Mouse (Mus musculus) intestine, embryonic 14.5 days (tissue): ENCODE data around the gene Rbp7. TPM values are rescaled to one million over a fixed set of nuclear protein-coding genes. Genes with fewer than 3 reads are reported as not detected.
A peak's percentile ranks its signal among the peaks of the same experiment; 100 is the strongest.

Experiments
- ATAC-seq: fragments of 200-750 bp; cut with Nextera tagmentation; replicated peaks from 2 replicates; pipeline ENCODE4 v1.8.0; 2017; ENCODE audit warnings: low read depth, moderate number of reproducible peaks, moderate TSS enrichment, moderate library complexity; ENCODE audit not compliant: low FRiP score, low TSS enrichment
- DNase-seq: peaks from one replicate; pipeline ENCODE4 v3.0.0-alpha.2; 2018; ENCODE audit warnings: low spot score
- H3K27ac ChIP-seq: fragments of 300-500 bp; sonication (generic); 2 replicates; pipeline ENCODE4 v1.5.1; 2014; ENCODE audit warnings: low read depth, mild to moderate bottlenecking, control low read depth
- H3K27me3 ChIP-seq: fragments of 300-500 bp; sonication (generic); replicated peaks from 2 replicates; pipeline ENCODE4 v1.6.1; 2014; ENCODE audit warnings: low read length, control low read depth; ENCODE audit not compliant: control insufficient read depth, insufficient read depth
- H3K36me3 ChIP-seq: fragments of 300-500 bp; sonication (generic); 2 replicates; pipeline ENCODE4 v1.6.1; 2014; ENCODE audit warnings: low read length, control low read depth; ENCODE audit not compliant: control insufficient read depth, insufficient read depth
- H3K4me1 ChIP-seq: fragments of 300-500 bp; sonication (generic); replicated peaks from 2 replicates; pipeline ENCODE4 v1.6.1; 2014; ENCODE audit warnings: low read length, control low read depth, mixed read lengths; ENCODE audit not compliant: control insufficient read depth, insufficient read depth
- H3K4me2 ChIP-seq: fragments of 300-500 bp; sonication (generic); 2 replicates; pipeline ENCODE4 v1.6.1; 2014; ENCODE audit warnings: low read length
- H3K4me3 ChIP-seq: fragments of 300-500 bp; sonication (generic); 2 replicates; pipeline ENCODE4 v1.5.1; 2014; ENCODE audit warnings: low read depth, low read length, control low read depth, mixed read lengths
- H3K9ac ChIP-seq: fragments of 300-500 bp; sonication (generic); 2 replicates; pipeline ENCODE4 v1.6.1; 2014; ENCODE audit warnings: mild to moderate bottlenecking, low read length
- H3K9me3 ChIP-seq: fragments of 300-500 bp; sonication (generic); 2 replicates; pipeline ENCODE4 v1.6.1; 2016; ENCODE audit warnings: low read length, control low read depth; ENCODE audit not compliant: control insufficient read depth
- WGBS: fragments of 180-500 bp; shearing (Covaris S2); extraction: QIAGEN DNeasy Blood & Tissue Kit; methylation state at CpG from one replicate; pipeline ENCODE4 v1.1.7; 2014; 5-methylcytosine and 5-hydroxymethylcytosine counted together
- polyA plus RNA-seq: library from polyadenylated mRNA; unstranded; fragments of >200 nt; fragmentation: Nextera tagmentation; extraction: Ambion mirVana; gene quantifications from 2 replicates; pipeline ENCODE4 v1.2.1, GENCODE M21; 2014

Gene Rbp7
- polyA plus RNA-seq, 1 experiment from 2014 or later: 1.5 TPM

GRCm38 (mm10) chr4:149407461-149407860 is 47.3 kb downstream of the Rbp7 start:
- Histone ChIP-seq H3K4me3 (no peak overlapping the region), H3K4me2 (no peak overlapping the region), H3K27ac (no peak overlapping the region), H3K9ac (no peak overlapping the region), H3K9me3 (no peaks in the 10 kb centered on the region), H3K36me3 (peaks cover 4% of the 10 kb centered on the region; the same call in 1 of the 2 replicates), H3K27me3 (no peaks in the 10 kb centered on the region), H3K4me1 (peaks cover 21% of the 10 kb centered on the region)
- ATAC-seq: no peak
- 76% methylated on average over 5 of the region's 5 CpGs for WGBS
- no peak for DNase-seq

GRCm38 (mm10) chr4:149405713-149406443 is 48.9 kb downstream of the Rbp7 start:
- no peak for ATAC-seq
- no peak overlapping the region for H3K9ac ChIP-seq
- DNase-seq: no peak
- no peak overlapping the region for H3K4me2 ChIP-seq
- no peak overlapping the region for H3K27ac ChIP-seq
- H3K4me1 ChIP-seq: peaks cover 28% of the 10 kb centered on the region
- H3K36me3 ChIP-seq: no peaks in the 10 kb centered on the region; the same call in 1 of the 2 replicates
- no peaks in the 10 kb centered on the region for H3K27me3 ChIP-seq
- H3K9me3 ChIP-seq: no peaks in the 10 kb centered on the region
- no peak overlapping the region for H3K4me3 ChIP-seq
- WGBS: 77% methylated on average over 16 of the region's 16 CpGs

GRCm38 (mm10) chr4:149404640-149405465 is 49.9 kb downstream of the Rbp7 start:
- Histone ChIP-seq H3K9ac (no peak overlapping the region), H3K36me3 (no peaks in the 10 kb centered on the region; the same call in 1 of the 2 replicates), H3K27me3 (no peaks in the 10 kb centered on the region), H3K4me1 (peaks cover 28% of the 10 kb centered on the region), H3K4me2 (no peak overlapping the region), H3K9me3 (no peaks in the 10 kb centered on the region), H3K4me3 (no peak overlapping the region), H3K27ac (0 out of 2 replicates have a peak overlapping the region, but pooled peaks have one; percentile 1)
- no peak for ATAC-seq
- 60% methylated on average over 19 of the region's 19 CpGs for WGBS
- no peak for DNase-seq

GRCm38 (mm10) chr4:149403037-149403436 is 51.7 kb downstream of the Rbp7 start:
- Histone ChIP-seq H3K4me3 (no peak overlapping the region), H3K4me1 (peaks cover 33% of the 10 kb centered on the region), H3K36me3 (peaks cover 3% of the 10 kb centered on the region), H3K9me3 (no peaks in the 10 kb centered on the region), H3K9ac (no peak overlapping the region), H3K4me2 (no peak overlapping the region), H3K27me3 (no peaks in the 10 kb centered on the region), H3K27ac (peak overlapping the region; percentile 3; the same call in 1 of the 2 replicates)
- ATAC-seq (no peak), DNase-seq (no peak)
- 32% methylated on average over 6 of the region's 6 CpGs for WGBS

GRCm38 (mm10) chr4:149401591-149401982 is 53.2 kb downstream of the Rbp7 start:
- DNase-seq: no peak
- H3K4me3 ChIP-seq: no peak overlapping the region
- H3K4me1 ChIP-seq: peaks cover 33% of the 10 kb centered on the region
- no peaks in the 10 kb centered on the region for H3K27me3 ChIP-seq
- H3K4me2 ChIP-seq: no peak overlapping the region
- no peaks in the 10 kb centered on the region for H3K9me3 ChIP-seq
- ATAC-seq: no peak
- H3K27ac ChIP-seq: no peak overlapping the region
- WGBS: 64% methylated on average over 8 of the region's 8 CpGs
- H3K9ac ChIP-seq: no peak overlapping the region
- peaks cover 13% of the 10 kb centered on the region for H3K36me3 ChIP-seq

GRCm38 (mm10) chr4:149400878-149401590 is 53.7 kb downstream of the Rbp7 start:
- no peak for DNase-seq
- peaks cover 13% of the 10 kb centered on the region for H3K36me3 ChIP-seq
- H3K4me2 ChIP-seq: no peak overlapping the region
- H3K4me3 ChIP-seq: no peak overlapping the region
- no peaks in the 10 kb centered on the region for H3K27me3 ChIP-seq
- WGBS: 65% methylated on average over 12 of the region's 12 CpGs
- H3K27ac ChIP-seq: no peak overlapping the region
- no peak overlapping the region for H3K9ac ChIP-seq
- no peak for ATAC-seq
- no peaks in the 10 kb centered on the region for H3K9me3 ChIP-seq
- H3K4me1 ChIP-seq: peaks cover 35% of the 10 kb centered on the region

Other genes starting within 250 kb of the Rbp7 start
- gene Kif1b, start 147.3 kb downstream of the Rbp7 start, polyA plus RNA-seq: 34.4 and 36.5 TPM in 2 replicates
- 40.8 and 42.5 TPM in 2 replicates for gene Ube4b, start 28.2 kb downstream of the Rbp7 start, polyA plus RNA-seq
- gene Tmem274, start 22.4 kb upstream of the Rbp7 start, polyA plus RNA-seq: 0.83 TPM in 1 of 2 replicates, not detected in the other
- 12.0 and 13.7 TPM in 2 replicates for gene Nmnat1, start 30.2 kb upstream of the Rbp7 start, polyA plus RNA-seq
- 42.2 and 46.5 TPM in 2 replicates for gene Lzic, start 30.3 kb upstream of the Rbp7 start, polyA plus RNA-seq
- gene Ctnnbip1, start 63.3 kb upstream of the Rbp7 start, polyA plus RNA-seq: 53.0 and 54.3 TPM in 2 replicates
- gene Clstn1, start 131.5 kb upstream of the Rbp7 start, polyA plus RNA-seq: 20.5 and 30.8 TPM in 2 replicates
- gene Pik3cd, start 247.6 kb upstream of the Rbp7 start, polyA plus RNA-seq: 5.2 and 5.8 TPM in 2 replicates